Mouse (Mus musculus) spleen, adult 2 months (tissue): Measurements from ENCODE around the gene Dnah2. TPM values are rescaled to one million over a fixed set of nuclear protein-coding genes. Genes with fewer than 3 reads are reported as not detected.

Experiments
- DNase-seq, 2 experiments: peaks; one replicate each; pipeline versions ENCODE4 v3.0.0 to v3.0.0-alpha.2; 2012 to 2021; ENCODE audit warnings: low spot score in 2 of 2, low read depth in 1 of 2
- H3K27ac ChIP-seq: fragments of 200-500 bp; 2 replicates; pipeline ENCODE4 v1.5.1; 2012; ENCODE audit warnings: low read length, inconsistent platforms; ENCODE audit not compliant: insufficient read depth
- H3K27me3 ChIP-seq: fragments of 200-500 bp; 2 replicates; pipeline ENCODE4 v1.6.1; 2012; ENCODE audit warnings: mild to moderate bottlenecking, moderate library complexity, low read length, inconsistent platforms; ENCODE audit not compliant: control insufficient read depth, insufficient read depth
- H3K36me3 ChIP-seq: fragments of 200-500 bp; 2 replicates; pipeline ENCODE4 v1.6.1; 2012; ENCODE audit warnings: mild to moderate bottlenecking, low read length, inconsistent platforms; ENCODE audit not compliant: control insufficient read depth, insufficient read depth
- H3K4me1 ChIP-seq: fragments of 200-500 bp; 2 replicates; pipeline ENCODE4 v1.6.1; 2011; ENCODE audit warnings: inconsistent platforms; ENCODE audit not compliant: control insufficient read depth, insufficient read depth, insufficient read length
- H3K4me3 ChIP-seq: fragments of 200-500 bp; 2 replicates; pipeline ENCODE4 v1.5.1; 2011; ENCODE audit warnings: mild to moderate bottlenecking, inconsistent platforms; ENCODE audit not compliant: insufficient read depth, insufficient read length; ENCODE audit errors: extremely low read depth
- CTCF ChIP-seq: fragments of 200-500 bp; IDR thresholded peaks from 2 replicates; pipeline ENCODE4 v1.5.1; 2011; ENCODE audit warnings: mild to moderate bottlenecking, inconsistent platforms; ENCODE audit not compliant: insufficient read depth, insufficient read length, insufficient replicate concordance; ENCODE audit errors: extremely low read depth
- POLR2A ChIP-seq: fragments of 200-500 bp; IDR thresholded peaks from 2 replicates; pipeline ENCODE4 v1.6.1; 2011; ENCODE audit warnings: low read depth, low read length, inconsistent platforms
- WGBS: fragments of 180-500 bp; shearing (Covaris S2); methylation state at CpG from one replicate; pipeline ENCODE4 v1.1.7; 2018; 5-methylcytosine and 5-hydroxymethylcytosine counted together
- polyA plus RNA-seq: library from polyadenylated mRNA; depleted of rRNA; stranded (reverse); fragments of >200 nt; gene quantifications from 2 replicates; pipeline ENCODE4 v1.2.3, GENCODE M21; 2012

Gene Dnah2
- polyA plus RNA-seq, 1 experiment = 0.29 TPM

GRCm38 (mm10) chr11:69528031-69528390 lies 20.9 kb downstream of the Dnah2 start:
- Histone ChIP-seq H3K27ac (no peak overlapping the region), H3K4me3 (no peak overlapping the region), H3K36me3 (no peaks in the 10 kb centered on the region), H3K4me1 (no peaks in the 10 kb centered on the region), H3K27me3 (peaks cover 4% of the 10 kb centered on the region; the same call in 1 of the 2 replicates)
- TF ChIP-seq CTCF (no peak), POLR2A (no peak)
- no peak for DNase-seq
- whole genome bisulfite sequencing = 94% methylated on average over 4 of the region's 4 CpGs

GRCm38 (mm10) chr11:69527098-69528030 lies 21.5 kb downstream of the Dnah2 start:
- Histone ChIP-seq H3K4me1 (no peaks in the 10 kb centered on the region), H3K27ac (no peak overlapping the region), H3K27me3 (peaks cover 4% of the 10 kb centered on the region; the same call in 1 of the 2 replicates), H3K36me3 (no peaks in the 10 kb centered on the region), H3K4me3 (no peak overlapping the region)
- 30% methylated on average over 30 of the region's 30 CpGs for WGBS
- no peak for TF ChIP-seq POLR2A
- TF ChIP-seq CTCF = no peak
- no peak for DNase-seq

- Histone ChIP-seq H3K27me3 (peaks cover 4% of the 10 kb centered on the region; the same call in 1 of the 2 replicates), H3K27ac (no peak overlapping the region), H3K36me3 (no peaks in the 10 kb centered on the region), H3K4me1 (no peaks in the 10 kb centered on the region), H3K4me3 (no peak overlapping the region)
- TF ChIP-seq POLR2A (no peak), CTCF (no peak)
- WGBS = 77% methylated on average over 4 of the region's 4 CpGs
- DNase-seq = no peak
Measured at GRCm38 (mm10) chr11:69526631-69527030, 22.3 kb downstream of the Dnah2 start.

- 74% methylated on average over 9 of the region's 9 CpGs for WGBS
- Histone ChIP-seq H3K36me3 (no peaks in the 10 kb centered on the region), H3K4me1 (no peaks in the 10 kb centered on the region), H3K4me3 (no peak overlapping the region), H3K27ac (no peak overlapping the region), H3K27me3 (peaks cover 4% of the 10 kb centered on the region; the same call in 1 of the 2 replicates)
- no peak for TF ChIP-seq POLR2A
- TF ChIP-seq CTCF = no peak
- DNase-seq = no peak
Measured at GRCm38 (mm10) chr11:69525661-69526060, 23.2 kb downstream of the Dnah2 start.

- no peaks in the 10 kb centered on the region for H3K4me1 ChIP-seq
- peaks cover 4% of the 10 kb centered on the region; the same call in 1 of the 2 replicates for H3K27me3 ChIP-seq
- no peak for DNase-seq
- H3K27ac ChIP-seq = no peak overlapping the region
- no peaks in the 10 kb centered on the region for H3K36me3 ChIP-seq
- TF ChIP-seq POLR2A = no peak
- TF ChIP-seq CTCF = no peak
- H3K4me3 ChIP-seq = no peak overlapping the region
- 85% methylated on average over 4 of the region's 4 CpGs for WGBS
Measured at GRCm38 (mm10) chr11:69523651-69524050, 25.3 kb downstream of the Dnah2 start.

GRCm38 (mm10) chr11:69521526-69522149 lies 27.3 kb downstream of the Dnah2 start:
- TF ChIP-seq CTCF (no peak), POLR2A (no peak)
- H3K36me3 ChIP-seq = no peaks in the 10 kb centered on the region
- H3K27ac ChIP-seq = no peak overlapping the region
- no peak for DNase-seq
- H3K4me3 ChIP-seq = no peak overlapping the region
- H3K4me1 ChIP-seq = no peaks in the 10 kb centered on the region
- 80% methylated on average over 9 of the region's 9 CpGs for WGBS
- no peaks in the 10 kb centered on the region; the same call in 1 of the 2 replicates for H3K27me3 ChIP-seq
